Mouse (Mus musculus): Measurements from ENCODE around the gene Mfrp. TPM values are rescaled to one million over a fixed set of nuclear protein-coding genes. Genes with fewer than 3 reads are reported as not detected.

Mfrp gene
- total and polyA plus RNA-seq, 2 experiments = not detected

DNA sequence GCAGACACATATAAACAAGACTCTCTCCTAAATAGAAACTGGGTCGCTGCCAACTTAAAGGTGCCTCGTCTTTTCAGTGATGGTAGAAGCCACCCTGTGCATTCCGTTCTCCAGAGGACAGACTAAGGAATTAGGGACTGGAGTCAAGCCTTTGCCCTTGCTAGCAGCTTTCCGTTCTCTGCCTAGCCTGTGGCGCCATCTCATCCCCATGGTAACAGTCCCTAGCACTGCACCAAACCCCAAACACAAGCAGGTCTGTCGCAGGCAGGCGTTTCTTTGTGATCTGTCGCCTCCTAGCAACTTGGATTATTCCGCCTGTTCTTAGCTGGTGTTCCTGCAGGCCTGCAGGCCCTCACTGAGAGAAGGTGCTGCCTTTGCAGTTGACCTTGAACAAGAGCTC lies 5.0 kb upstream of the Mfrp start:
- Histone ChIP-seq H3K9ac (ENCODE audit: low read depth, low read length) (no peak overlapping the region), H3K36me3 (ENCODE audit: control insufficient read depth, insufficient read depth, low read length) (peaks cover 20% of the 10 kb centered on the region), H3K4me3 (ENCODE audit: insufficient read depth, low read depth, low read length) (no peak overlapping the region), H3K4me1 (ENCODE audit: control insufficient read depth, insufficient read depth, low read length) (no peaks in the 10 kb centered on the region), H3K27me3 (ENCODE audit: control insufficient read depth, insufficient read depth, low read length) (no peaks in the 10 kb centered on the region), H3K27ac (replicated peaks; ENCODE audit: insufficient read depth, low read depth, low read length) (no peak overlapping the region), H3K79me2 (ENCODE audit: control insufficient read depth, insufficient read depth, low read length) (no peaks in the 10 kb centered on the region)
- DNase-seq (ENCODE audit: extremely low read depth, low read depth, low spot score) = no peak
- 65% methylated on average over 9 of the region's 9 CpGs for WGBS
- TF ChIP-seq POLR2A (IDR thresholded peaks at IDR 0.05; ENCODE audit: extremely low read depth, insufficient read depth, low read length) (no peak), CTCF (IDR thresholded peaks at IDR 0.05; ENCODE audit: low read depth, low read length) (no peak)

DNA sequence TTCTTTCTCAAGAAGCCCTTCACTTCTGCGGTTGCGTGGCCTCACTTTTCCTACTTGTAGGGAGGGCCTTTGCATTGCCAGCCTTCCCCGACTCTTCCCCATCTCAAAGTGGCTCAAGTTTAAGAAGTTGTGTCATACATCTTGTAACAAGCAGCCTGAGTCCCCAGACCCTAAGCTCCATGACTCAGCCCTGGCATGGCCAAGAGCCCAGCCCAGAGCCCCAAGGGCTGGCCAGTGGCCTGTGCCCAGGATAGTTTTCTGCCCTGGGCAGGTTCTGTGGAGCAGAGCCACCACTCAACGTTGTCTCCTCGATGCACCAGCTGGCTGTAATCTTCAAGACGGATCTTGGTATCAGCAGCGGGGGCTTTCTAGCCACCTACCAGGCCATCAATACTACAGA lies 3.4 kb downstream of the Mfrp start:
- TF ChIP-seq POLR2A (IDR thresholded peaks at IDR 0.05; ENCODE audit: extremely low read depth, insufficient read depth, low read length) = no peak
- no peak for TF ChIP-seq CTCF (IDR thresholded peaks at IDR 0.05; ENCODE audit: low read depth, low read length)
- Histone ChIP-seq H3K4me1 (ENCODE audit: control insufficient read depth, insufficient read depth, low read length) (no peaks in the 10 kb centered on the region), H3K36me3 (ENCODE audit: control insufficient read depth, insufficient read depth, low read length) (no peaks in the 10 kb centered on the region), H3K79me2 (ENCODE audit: control insufficient read depth, insufficient read depth, low read length) (peaks cover 5% of the 10 kb centered on the region; the same call in 1 of the 2 replicates), H3K27me3 (ENCODE audit: control insufficient read depth, insufficient read depth, low read length) (no peaks in the 10 kb centered on the region), H3K27ac (replicated peaks; ENCODE audit: insufficient read depth, low read depth, low read length) (no peak overlapping the region), H3K4me3 (ENCODE audit: insufficient read depth, low read depth, low read length) (no peak overlapping the region), H3K9ac (ENCODE audit: low read depth, low read length) (no peak overlapping the region)
- 96% methylated on average over 7 of the region's 7 CpGs for WGBS
- DNase-seq (ENCODE audit: extremely low read depth, low read depth, low spot score) = no peak

DNA sequence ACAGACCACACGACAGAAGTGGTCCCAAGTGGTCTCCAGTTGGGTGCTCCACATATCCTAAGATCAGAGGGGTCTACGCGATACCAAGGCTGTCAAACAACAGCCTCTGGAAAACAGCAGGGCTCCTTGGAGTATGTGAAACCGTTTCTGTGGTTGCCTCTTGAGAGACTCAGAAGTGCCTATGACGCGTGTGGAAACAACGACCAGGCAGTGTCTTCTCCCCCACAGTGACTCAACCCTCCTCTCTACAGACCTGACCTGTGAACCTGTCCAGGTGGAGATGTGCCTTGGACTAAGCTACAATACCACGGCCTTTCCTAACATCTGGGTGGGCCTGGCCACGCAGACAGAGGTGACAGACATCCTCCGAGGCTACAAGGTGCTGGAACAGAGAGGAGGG lies 4.3 kb downstream of the Mfrp start:
- Histone ChIP-seq H3K36me3 (ENCODE audit: control insufficient read depth, insufficient read depth, low read length) (no peaks in the 10 kb centered on the region), H3K9ac (ENCODE audit: low read depth, low read length) (no peak overlapping the region), H3K4me3 (ENCODE audit: insufficient read depth, low read depth, low read length) (no peak overlapping the region), H3K27me3 (ENCODE audit: control insufficient read depth, insufficient read depth, low read length) (no peaks in the 10 kb centered on the region), H3K27ac (replicated peaks; ENCODE audit: insufficient read depth, low read depth, low read length) (no peak overlapping the region), H3K79me2 (ENCODE audit: control insufficient read depth, insufficient read depth, low read length) (peaks cover 5% of the 10 kb centered on the region; the same call in 1 of the 2 replicates), H3K4me1 (ENCODE audit: control insufficient read depth, insufficient read depth, low read length) (no peaks in the 10 kb centered on the region)
- no peak for TF ChIP-seq POLR2A (IDR thresholded peaks at IDR 0.05; ENCODE audit: extremely low read depth, insufficient read depth, low read length)
- no peak for TF ChIP-seq CTCF (IDR thresholded peaks at IDR 0.05; ENCODE audit: low read depth, low read length)
- no peak for DNase-seq (ENCODE audit: extremely low read depth, low read depth, low spot score)
- 90% methylated on average over 10 of the region's 10 CpGs for WGBS

DNA sequence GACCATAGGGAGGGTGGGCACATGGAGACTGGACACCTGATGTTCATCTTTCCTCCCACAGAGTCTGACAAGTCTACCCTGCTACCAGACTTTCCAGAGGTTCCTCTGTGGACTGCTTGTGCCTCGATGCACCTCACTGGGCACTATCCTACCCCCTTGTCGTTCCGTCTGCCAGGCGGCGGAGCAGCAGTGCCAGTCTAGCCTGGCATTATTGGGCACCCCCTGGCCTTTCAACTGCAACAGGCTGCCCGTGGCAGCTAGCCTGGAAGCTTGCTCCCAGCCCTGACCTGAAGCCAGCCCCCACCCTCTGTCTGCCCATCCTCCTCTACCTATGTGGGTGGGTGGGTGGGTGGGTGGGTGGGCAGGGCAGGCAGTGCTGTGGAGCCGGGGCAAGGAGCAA lies 4.7 kb downstream of the Mfrp start:
- H3K27ac ChIP-seq (replicated peaks; ENCODE audit: insufficient read depth, low read depth, low read length) = no peak overlapping the region
- H3K9ac ChIP-seq (ENCODE audit: low read depth, low read length) = no peak overlapping the region
- 86% methylated on average over 7 of the region's 7 CpGs for WGBS
- H3K79me2 ChIP-seq (ENCODE audit: control insufficient read depth, insufficient read depth, low read length) = peaks cover 5% of the 10 kb centered on the region; the same call in 1 of the 2 replicates
- H3K4me1 ChIP-seq (ENCODE audit: control insufficient read depth, insufficient read depth, low read length) = no peaks in the 10 kb centered on the region
- no peak overlapping the region for H3K4me3 ChIP-seq (ENCODE audit: insufficient read depth, low read depth, low read length)
- DNase-seq (ENCODE audit: extremely low read depth, low read depth, low spot score) = no peak
- H3K27me3 ChIP-seq (ENCODE audit: control insufficient read depth, insufficient read depth, low read length) = no peaks in the 10 kb centered on the region
- TF ChIP-seq POLR2A (IDR thresholded peaks at IDR 0.05; ENCODE audit: extremely low read depth, insufficient read depth, low read length) = no peak
- no peak for TF ChIP-seq CTCF (IDR thresholded peaks at IDR 0.05; ENCODE audit: low read depth, low read length)
- no peaks in the 10 kb centered on the region for H3K36me3 ChIP-seq (ENCODE audit: control insufficient read depth, insufficient read depth, low read length)

DNA sequence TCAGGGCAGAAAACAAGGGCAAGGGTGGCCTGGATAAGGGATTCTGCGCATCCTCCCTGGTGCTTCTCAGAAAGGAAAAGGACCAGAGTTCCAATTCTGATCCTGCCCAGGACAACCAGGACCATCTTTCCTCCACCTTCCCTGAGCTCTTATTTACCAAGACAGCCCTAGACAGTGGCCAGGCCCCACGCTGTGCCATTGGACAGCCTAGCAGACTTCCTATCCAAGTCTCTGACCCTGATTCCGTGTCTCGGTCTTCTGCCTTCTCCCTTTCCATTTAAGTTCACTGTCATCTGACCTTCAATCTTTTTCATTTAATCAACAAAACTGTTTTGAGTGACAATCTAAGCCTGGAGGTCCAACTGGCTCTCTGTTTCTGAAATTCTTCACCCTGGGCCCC lies 5.1 kb downstream of the Mfrp start:
- 87% methylated on average over 4 of the region's 4 CpGs for WGBS
- no peak for DNase-seq (ENCODE audit: extremely low read depth, low read depth, low spot score)
- H3K9ac ChIP-seq (ENCODE audit: low read depth, low read length) = no peak overlapping the region
- H3K27me3 ChIP-seq (ENCODE audit: control insufficient read depth, insufficient read depth, low read length) = no peaks in the 10 kb centered on the region
- TF ChIP-seq POLR2A (IDR thresholded peaks at IDR 0.05; ENCODE audit: extremely low read depth, insufficient read depth, low read length) (no peak), CTCF (IDR thresholded peaks at IDR 0.05; ENCODE audit: low read depth, low read length) (no peak)
- peaks cover 5% of the 10 kb centered on the region; the same call in 1 of the 2 replicates for H3K79me2 ChIP-seq (ENCODE audit: control insufficient read depth, insufficient read depth, low read length)
- no peak overlapping the region for H3K27ac ChIP-seq (replicated peaks; ENCODE audit: insufficient read depth, low read depth, low read length)
- H3K4me1 ChIP-seq (ENCODE audit: control insufficient read depth, insufficient read depth, low read length) = no peaks in the 10 kb centered on the region
- H3K4me3 ChIP-seq (ENCODE audit: insufficient read depth, low read depth, low read length) = no peak overlapping the region
- no peaks in the 10 kb centered on the region for H3K36me3 ChIP-seq (ENCODE audit: control insufficient read depth, insufficient read depth, low read length)

DNA sequence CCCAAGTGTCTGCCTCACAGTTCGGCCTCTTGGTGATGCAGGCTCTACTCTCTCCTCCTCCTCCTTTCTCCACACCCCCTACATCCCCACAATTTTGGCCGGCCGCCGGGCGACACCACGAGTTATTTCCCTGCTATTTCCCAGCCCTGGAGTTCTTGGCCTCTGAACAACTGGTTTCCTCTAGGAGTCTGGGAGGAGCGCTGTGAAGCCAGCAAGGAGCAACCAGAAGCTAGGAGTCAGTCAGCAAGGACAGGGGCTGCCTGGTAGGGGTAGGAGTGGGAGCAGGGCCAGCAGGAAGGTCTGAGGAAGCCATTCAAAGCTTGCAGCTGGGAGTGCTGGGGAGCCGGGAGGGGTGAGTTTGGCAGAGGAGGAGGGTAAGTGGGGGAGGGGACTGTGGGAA lies 5.6 kb downstream of the Mfrp start, which contains the start of gene C1qtnf5:
TSS of gene C1qtnf5 (plus strand) at position 136 of the 400 bp plus-strand sequence.
- WGBS = 79% methylated on average over 8 of the region's 8 CpGs

More for the DNA sequence above, 5.6 kb downstream of the Mfrp start, which contains the start of gene C1qtnf5:
- peak within 1 kb of the TSS; percentile 28 for H3K9ac ChIP-seq (ENCODE audit: low read depth, low read length)
- H3K27me3 ChIP-seq (ENCODE audit: control insufficient read depth, insufficient read depth, low read length) = no peaks in the 10 kb centered on the region
- H3K27ac ChIP-seq (replicated peaks; ENCODE audit: insufficient read depth, low read depth, low read length) = peak within 1 kb of the TSS; percentile 6; the same call in 1 of the 2 replicates
- peaks cover 5% of the 10 kb centered on the region; the same call in 1 of the 2 replicates for H3K79me2 ChIP-seq (ENCODE audit: control insufficient read depth, insufficient read depth, low read length)
- H3K4me3 ChIP-seq (ENCODE audit: insufficient read depth, low read depth, low read length) = peak within 1 kb of the TSS; percentile 32; the same call in 1 of the 2 replicates
- no peaks in the 10 kb centered on the region for H3K4me1 ChIP-seq (ENCODE audit: control insufficient read depth, insufficient read depth, low read length)
- DNase-seq (ENCODE audit: extremely low read depth, low read depth, low spot score) = peak; percentile 31
- H3K36me3 ChIP-seq (ENCODE audit: control insufficient read depth, insufficient read depth, low read length) = no peaks in the 10 kb centered on the region
- TF ChIP-seq CTCF (IDR thresholded peaks at IDR 0.05; ENCODE audit: low read depth, low read length) (no peak), POLR2A (IDR thresholded peaks at IDR 0.05; ENCODE audit: extremely low read depth, insufficient read depth, low read length) (no peak)

Measured in liver, adult 2 months (tissue).